Mouse (Mus musculus) induced T-regulatory cell, adult 2 months (primary cell): ENCODE data around the gene Trim17.

Experiments used
- DNase-seq: peaks from one replicate; pipeline ENCODE4 v3.0.0-alpha.2; 2012; ENCODE audit warnings: low read depth

The Trim17 gene

GRCm38 (mm10) chr11:58969027-58969426, 14.5 kb downstream of the Trim17 start:
- DNase-seq, result no peak

DNA sequence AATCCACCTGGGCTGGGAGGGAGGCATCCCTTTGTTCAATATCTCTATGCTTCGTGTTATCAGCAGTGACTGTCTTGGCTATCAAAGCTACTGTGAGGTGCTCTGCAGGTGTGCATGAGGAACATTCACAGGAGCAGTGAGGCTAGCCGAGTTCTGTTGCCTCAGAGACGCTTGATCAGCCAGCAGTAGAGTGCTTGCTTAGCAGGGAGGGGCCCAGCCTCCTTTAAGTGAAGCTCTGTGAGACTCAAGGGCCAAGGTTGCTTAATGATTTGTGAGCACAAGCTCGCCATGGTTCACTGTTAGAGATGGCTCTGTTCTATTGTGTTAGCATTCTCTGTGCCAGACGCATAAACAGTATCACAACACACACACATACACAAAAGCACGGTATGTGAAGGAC, 15.2 kb downstream of the Trim17 start:
- DNase-seq, result no peak

DNA sequence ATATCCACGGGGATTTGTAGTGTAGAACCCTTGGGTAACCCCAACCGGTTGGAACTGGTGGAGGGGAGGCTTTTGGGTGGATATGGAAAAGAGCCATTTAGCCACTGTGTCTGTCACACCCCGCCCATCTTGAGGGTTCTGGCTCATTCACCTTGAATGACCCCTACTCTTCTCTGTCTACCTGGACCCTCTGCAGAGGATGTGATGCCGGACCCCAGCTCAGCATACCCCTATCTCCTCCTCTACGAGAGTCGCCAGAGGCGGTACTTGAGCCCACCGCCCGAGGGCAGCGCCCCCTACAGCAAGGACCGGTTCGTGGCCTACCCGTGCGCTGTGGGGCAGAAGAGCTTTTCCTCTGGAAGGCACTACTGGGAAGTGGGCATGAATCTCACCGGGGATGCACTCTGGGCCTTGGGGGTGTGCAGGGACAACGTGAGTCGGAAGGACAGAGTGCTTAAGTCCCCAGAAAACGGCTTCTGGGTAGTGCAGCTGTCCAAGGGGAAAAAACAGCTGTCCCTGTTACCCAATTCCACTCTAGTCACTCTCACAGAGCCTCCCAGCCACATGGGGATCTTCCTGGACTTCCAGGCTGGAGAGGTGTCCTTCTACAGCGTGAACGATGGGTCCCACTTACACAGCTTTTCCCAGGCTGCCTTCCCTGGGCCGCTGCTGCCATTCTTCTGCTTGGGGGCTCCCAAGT, 16.5 kb downstream of the Trim17 start:
- DNase-seq, result no peak

- no peak for DNase-seq
Observed at GRCm38 (mm10) chr11:58971796-58972195, 17.3 kb downstream of the Trim17 start.

DNA sequence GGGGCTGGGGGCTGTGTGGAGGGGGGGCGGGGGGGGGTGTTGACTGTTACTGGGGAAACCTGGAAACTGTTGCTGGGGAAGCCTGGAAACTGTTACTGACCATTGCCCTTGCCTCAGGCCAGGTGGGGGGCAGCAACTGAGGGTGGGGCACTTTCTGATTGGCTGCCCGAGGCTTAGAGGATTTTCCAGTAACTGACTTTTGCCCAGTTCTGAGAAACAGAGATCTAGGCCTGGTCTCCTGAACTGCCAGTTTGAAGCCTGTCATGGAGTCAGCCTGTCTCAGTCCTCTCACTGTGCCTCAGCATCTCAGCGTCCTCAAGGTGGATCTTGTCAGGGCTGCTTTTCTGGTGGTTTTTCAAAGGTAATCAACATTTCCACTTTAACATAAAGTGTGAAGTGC, 19.9 kb downstream of the Trim17 start:
- no peak for DNase-seq

DNA sequence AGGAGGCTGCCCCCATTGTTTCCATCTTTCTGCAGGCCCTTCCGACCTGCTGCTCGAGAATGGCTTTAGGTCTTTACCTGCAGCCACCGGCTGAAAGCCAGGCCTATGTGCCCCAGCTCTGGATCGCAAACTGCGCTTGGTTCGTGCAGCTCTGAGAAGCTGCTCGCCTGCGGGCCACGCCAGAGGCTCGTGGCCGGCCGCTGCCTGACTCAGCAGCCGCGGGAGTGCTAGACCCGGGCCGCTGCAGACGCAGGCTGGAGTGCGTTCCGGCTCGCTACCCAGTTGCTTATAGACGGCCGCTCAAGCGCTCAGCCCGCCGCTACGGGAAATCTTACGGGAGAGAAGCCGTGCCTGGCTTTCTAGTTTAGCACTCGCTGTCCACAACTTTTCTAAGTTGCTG, 22.7 kb downstream of the Trim17 start:
- no peak for DNase-seq

DNA sequence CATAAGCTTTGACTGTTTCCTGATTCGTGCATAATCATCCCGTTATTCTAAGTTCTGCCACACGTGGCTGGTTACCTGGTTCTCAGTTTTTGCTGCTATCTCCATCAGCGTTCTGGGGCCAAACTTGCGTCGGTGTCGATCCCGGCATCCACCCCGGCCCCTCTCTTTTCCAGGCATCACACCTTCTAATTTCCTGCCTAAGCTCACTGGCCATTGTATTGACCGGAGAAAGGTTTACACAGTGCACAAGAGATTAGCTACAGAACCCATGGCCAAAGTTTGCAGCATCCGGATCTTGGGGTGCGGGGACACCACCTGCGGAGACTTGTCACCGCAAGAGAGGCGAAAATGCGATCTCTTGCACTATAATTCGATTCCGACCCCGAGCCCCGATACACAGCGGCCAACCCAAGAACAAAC, 23.1 kb downstream of the Trim17 start:
- no peak for DNase-seq

- peak; percentile 89 for DNase-seq
Observed at GRCm38 (mm10) chr11:58978027-58978705, 23.7 kb downstream of the Trim17 start, which contains the start of gene Trim11. TSS of gene Trim11 (plus strand) at chr11:58978093.

GRCm38 (mm10) chr11:58978706-58979030, 24.2 kb downstream of the Trim17 start:
- DNase-seq, result no peak

DNA sequence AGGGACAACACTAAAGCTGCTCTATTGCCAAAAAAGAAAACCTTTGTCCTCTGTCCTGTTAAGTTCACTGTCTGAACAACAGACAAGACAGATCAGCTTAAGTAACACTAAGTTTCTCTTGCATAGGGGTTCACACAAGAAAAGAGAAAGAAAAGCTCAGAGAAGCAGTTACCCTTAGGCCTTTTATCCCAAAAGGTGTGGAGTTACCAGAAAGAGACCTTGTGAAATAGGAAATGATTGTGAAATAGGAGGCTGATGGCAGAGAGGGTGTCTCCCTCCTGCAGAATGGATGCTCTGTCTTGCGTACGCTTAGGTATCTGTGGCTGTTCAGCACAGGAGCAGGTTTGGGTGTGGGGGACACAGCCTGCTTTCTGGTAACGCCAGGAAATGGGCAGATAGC, 24.7 kb downstream of the Trim17 start:
- DNase-seq, result no peak

- DNase-seq, result no peak
Observed at GRCm38 (mm10) chr11:58979661-58980060, 25.2 kb downstream of the Trim17 start.

- DNase-seq, result no peak
Observed at GRCm38 (mm10) chr11:58980381-58980990, 26.0 kb downstream of the Trim17 start.

DNA sequence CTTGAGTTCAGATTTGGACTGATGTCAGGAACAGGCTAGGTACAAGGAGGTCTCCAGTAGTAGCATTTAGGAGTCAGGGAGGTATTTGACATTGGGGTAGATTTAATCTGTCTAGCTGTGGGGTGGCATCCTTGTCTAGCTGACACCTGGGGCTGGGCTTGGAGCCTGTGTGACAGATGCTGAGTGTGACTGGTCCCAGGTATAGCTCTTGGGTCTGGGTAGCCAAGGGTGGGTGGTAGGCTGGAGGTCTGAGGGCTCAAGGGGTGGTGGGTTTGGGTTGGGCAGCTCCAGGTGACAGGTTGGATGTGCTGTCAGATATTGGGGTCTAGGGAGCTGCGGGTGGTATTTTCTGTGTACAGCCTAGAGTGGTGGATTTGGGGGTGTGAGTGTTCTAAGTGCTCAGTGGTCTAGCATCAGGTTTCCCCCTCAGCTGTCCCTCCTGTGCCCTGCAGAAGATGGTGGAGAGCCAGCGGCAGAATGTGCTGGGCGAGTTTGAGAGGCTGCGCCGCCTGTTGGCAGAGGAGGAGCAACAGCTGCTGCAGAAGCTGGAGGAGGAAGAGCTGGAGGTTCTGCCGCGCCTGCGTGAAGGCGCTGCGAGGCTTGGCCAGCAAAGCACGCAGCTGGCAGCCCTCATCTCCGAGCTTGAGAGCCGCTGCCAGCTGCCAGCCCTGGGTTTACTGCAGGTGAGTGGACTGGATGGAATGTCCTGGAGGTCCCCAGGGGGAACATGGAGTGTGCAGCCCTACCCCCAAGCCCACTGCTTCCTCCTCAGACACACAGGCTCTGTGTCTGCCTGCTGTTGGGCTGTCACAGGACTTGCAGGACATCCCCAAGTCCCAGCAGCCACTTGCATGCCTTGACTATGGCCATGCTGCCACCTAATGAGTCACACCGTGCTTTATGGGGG, 27.3 kb downstream of the Trim17 start:
- peak; percentile 82 for DNase-seq

DNA sequence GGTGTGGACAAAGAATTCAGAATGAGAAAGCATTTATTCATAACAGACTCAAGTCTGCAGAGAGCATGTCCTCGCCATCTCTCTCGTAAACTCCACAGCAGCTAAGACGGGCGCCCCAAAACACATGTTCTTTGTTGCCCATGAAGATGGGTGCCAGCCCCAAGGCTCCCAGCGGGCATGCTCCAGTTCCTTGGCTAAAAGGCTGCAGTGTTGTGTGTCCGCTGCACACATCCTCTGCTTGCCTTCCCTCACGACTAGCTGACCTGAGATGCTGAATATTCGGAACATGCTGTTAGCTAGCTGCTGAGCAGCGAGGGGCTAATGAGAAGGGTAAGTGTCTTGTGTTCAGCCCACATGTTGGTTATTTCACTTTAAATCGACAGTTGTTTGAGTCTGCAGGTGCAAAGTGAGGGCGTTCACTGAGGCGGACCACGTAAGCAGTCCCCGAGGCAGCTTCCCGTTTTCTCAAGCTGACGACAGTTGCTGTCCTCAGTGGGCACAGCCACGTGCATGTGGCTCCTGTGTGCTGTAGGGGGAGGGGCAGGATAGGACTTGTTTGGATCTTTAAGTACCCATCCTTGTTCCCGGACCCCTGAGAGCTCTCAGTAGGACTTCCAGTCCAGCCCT, 28.1 kb downstream of the Trim17 start:
- no peak for DNase-seq

DNA sequence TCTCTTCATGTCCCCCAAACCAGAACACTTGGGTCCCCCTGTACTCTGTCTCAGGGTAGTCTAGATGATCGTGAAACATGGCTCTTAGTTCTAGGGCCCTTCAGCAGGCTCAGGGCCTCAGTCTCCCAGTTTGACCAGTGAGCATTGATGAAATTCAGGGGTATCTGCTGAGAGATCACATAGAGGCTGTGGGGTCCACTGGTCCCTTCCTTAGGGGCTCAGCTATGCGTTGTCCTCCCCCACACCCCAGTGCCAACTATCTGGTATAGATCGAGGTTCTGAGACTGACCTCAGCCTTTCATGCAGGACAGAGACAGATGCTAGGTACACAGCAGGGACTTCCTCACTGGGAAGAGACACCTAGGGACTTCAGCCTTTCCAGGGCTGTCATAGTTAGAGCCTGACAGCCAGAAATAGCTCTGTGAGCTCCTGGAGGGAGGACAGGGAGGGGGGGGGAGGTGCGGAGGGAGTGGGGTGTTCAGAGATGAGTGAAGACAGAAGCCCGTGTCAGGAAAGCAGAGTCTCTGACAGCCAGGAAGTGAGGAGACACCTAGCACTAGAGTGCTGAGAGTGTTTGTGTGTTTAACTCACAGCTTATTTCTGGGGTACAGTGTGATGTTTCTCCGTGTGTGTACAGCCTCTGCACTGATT, 29.3 kb downstream of the Trim17 start:
- DNase-seq, result no peak

- no peak for DNase-seq
Observed at GRCm38 (mm10) chr11:58984657-58985056, 30.2 kb downstream of the Trim17 start.

DNA sequence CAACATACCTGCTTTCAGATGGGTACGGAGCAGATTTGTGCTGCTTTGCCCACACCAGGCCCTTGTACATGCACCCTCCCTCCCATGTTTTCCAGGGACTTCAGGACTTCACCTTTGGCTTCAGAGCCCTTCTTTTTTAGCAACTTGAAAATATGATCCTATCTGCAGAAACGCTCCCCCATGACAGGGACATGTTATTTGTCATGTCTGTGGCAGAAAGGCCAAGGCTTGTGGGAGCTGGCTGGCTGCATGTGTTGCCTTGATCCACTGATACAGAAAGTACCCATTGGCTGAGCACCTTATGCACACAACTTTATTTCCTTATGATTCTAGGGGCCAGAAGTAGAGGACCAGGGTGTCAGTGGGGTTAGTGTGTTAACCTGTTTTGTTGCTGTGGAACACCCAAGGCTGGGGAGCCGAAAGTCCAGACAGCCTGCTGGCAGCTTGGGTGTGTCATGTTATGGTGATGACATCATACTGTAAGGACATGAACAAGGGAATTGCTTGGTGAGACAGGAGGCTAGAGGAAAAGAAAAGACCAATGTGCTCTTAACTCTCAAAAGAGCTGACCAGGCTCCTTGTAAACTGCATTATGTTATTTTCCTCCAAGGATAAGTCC, 30.9 kb downstream of the Trim17 start:
- DNase-seq, result no peak

DNA sequence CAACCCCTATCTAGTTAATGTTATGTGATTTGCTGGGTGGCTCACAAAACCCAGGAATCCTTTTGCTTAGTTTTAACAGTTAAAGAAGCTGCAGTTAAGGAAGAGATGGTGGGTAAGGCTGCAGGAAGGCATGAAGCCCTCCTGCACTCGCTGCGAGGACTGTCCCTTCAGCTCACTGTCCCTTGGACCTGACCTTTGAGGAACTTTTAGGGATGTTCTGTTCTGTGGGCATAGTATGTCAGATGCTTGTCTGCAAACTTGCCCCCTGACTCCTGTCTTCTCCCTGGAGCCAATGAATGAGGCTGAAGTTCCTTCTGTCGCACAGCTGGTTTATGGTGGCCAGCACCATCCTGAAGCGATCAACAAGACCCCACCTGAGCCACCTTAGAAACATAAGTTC, 34.7 kb downstream of the Trim17 start:
- DNase-seq, result no peak

DNA sequence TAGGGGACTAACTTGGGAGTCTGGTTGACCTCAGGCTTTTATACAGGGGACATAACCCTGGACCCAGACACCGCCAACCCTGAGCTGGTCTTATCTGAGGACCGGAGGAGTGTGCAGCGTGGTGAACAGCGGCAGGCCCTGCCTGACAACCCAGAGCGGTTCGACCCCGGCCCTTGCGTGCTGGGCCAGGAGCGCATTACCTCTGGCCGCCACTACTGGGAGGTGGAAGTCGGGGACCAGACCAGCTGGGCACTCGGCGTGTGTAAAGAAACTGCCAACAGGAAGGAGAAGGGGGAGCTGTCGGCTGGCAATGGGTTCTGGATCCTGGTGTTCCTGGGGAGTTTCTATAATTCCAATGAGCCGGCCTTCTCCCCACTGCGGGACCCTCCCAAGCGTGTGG, 35.7 kb downstream of the Trim17 start:
- no peak for DNase-seq

DNA sequence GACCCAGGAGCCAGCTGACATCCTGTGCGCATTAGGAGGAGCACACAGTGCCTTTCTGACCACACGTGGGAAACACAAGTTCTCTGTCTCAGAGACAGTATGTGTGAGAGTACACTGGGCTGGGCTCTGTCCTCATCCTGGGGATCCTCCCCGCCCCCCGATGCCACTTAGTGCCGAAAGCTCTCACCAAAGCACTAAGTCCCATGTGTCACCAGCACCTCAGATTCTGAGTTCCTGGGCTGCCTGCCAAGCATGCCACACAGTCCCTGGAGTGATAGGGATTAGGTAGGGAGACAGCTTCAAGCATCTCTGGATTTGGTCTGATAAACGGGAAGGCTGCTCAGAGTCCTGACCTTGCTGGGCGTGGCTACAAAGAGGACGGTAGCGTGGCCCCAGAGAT, 36.3 kb downstream of the Trim17 start:
- DNase-seq, result no peak

- DNase-seq, result no peak
Observed at GRCm38 (mm10) chr11:58991911-58992310, 37.4 kb downstream of the Trim17 start.
